Mouse (Mus musculus): Measurements from ENCODE around the gene 1700074P13Rik.

DNA sequence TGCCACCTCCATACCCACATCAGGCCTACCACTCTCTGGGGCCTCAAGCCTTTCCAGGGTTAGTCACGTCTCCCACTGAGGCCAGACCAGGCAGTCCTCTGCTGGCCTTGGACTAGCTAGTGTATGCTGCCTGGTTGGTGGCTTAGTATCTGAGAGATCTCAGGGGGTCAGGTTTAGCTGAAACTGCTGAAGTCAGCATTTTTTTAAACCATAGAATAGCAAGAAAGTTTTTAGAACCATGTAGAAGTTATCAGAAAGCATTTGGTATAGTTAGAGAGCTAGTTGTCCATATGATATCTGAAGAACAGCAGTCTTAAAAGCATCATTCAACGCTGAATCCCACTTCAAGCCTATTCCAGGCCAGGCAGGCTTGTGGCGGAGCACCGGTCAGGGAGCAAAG, 20.4 kb downstream of the 1700074P13Rik start:
- TF ChIP-seq GATA1 (IDR thresholded peaks at IDR 0.05; ENCODE audit: low read length) (no peak), TAL1 (IDR thresholded peaks at IDR 0.05; ENCODE audit: low read length) (no peak)
